Mouse (Mus musculus) cerebellum, adult 9-10 months (tissue): ENCODE results near the gene Gm14409.
"Not testable (repeated sequence)": the region's sequence is repeated elsewhere in the genome, so short reads cannot be mapped to it uniquely, and the experiment has no call there.

ENCODE experiments used
- DNase-seq: peaks from one replicate; pipeline ENCODE4 v3.0.0; 2022

The Gm14409 gene

GRCm38 (mm10) chr2:177266936-177267335 is at the start of gene Gm14409:
TSS of gene Gm14409 (minus strand) at chr2:177267036.
- DNase-seq, result not testable (repeated sequence)

- DNase-seq, result not testable (repeated sequence)
Measured at GRCm38 (mm10) chr2:177309627-177310026, 42.8 kb upstream of the Gm14409 start.

- not testable (repeated sequence) for DNase-seq
Measured at GRCm38 (mm10) chr2:177304980-177305379, 38.1 kb upstream of the Gm14409 start.

GRCm38 (mm10) chr2:177283701-177284100 is 16.9 kb upstream of the Gm14409 start:
- DNase-seq, result not testable (repeated sequence)

- not testable (repeated sequence) for DNase-seq
Measured at GRCm38 (mm10) chr2:177277754-177278153, 10.9 kb upstream of the Gm14409 start.

- not testable (repeated sequence) for DNase-seq
Measured at GRCm38 (mm10) chr2:177272237-177272636, 5.4 kb upstream of the Gm14409 start.

GRCm38 (mm10) chr2:177247449-177247848 is 19.4 kb downstream of the Gm14409 start:
- not testable (repeated sequence) for DNase-seq

GRCm38 (mm10) chr2:177230461-177230860 is 36.4 kb downstream of the Gm14409 start:
- DNase-seq, result not testable (repeated sequence)
